Mouse (Mus musculus): ENCODE measurements around the gene Pdxk. TPM values are rescaled to one million over a fixed set of nuclear protein-coding genes. Genes with fewer than 3 reads are reported as not detected.

Pdxk gene
- total RNA-seq, 2 experiments from 2014 or later, result 7.1 to 8.6 TPM

Small RNA genes lying within 50 kb of the gene (microRNA-seq; reads per million reads assigned to microRNA genes)
- 0 reads per million in 2 experiments for gene Mir6410
- gene Mir6907, result 0 to 0.25 reads per million in 2 experiments
- gene Mir6908, result 0 to 0.32 reads per million in 2 experiments

Other genes starting within 250 kb of the Pdxk start
- gene Trappc10, start 220.3 kb downstream of the Pdxk start, total RNA-seq (2021), result 10 to 100 TPM; 35.2 to 37.9 TPM
- 100 to 1,000 TPM; 182 to 191 TPM for gene Agpat3, start 112.5 kb downstream of the Pdxk start, total RNA-seq (2021)
- gene Rrp1, start 51.9 kb downstream of the Pdxk start, total RNA-seq (2021), result 10 to 100 TPM; 82.0 to 91.3 TPM
- 10 to 100 TPM; 28.5 to 40.5 TPM for gene Cstb, start 39.3 kb downstream of the Pdxk start, total RNA-seq (2021)
- gene Olfr1358, start 52.5 kb upstream of the Pdxk start, total RNA-seq (2021), result not detected
- 10 to 100 TPM; 18.0 to 19.2 TPM for gene Ilvbl, start 109.4 kb upstream of the Pdxk start, total RNA-seq (2021)
- 10 to 100 TPM; 10.3 to 12.8 TPM for gene Syde1, start 127.0 kb upstream of the Pdxk start, total RNA-seq (2021)
- not detected for gene Olfr1357, start 153.1 kb upstream of the Pdxk start, total RNA-seq (2021)